ENCODE assay signal across 10 mouse cellular contexts in genomic region chr9:41149079-41149676, GRCm38 (mm10). TPM values are rescaled to one million over a fixed set of nuclear protein-coding genes. Genes with fewer than 3 reads are reported as not detected.
DNase-seq lines count a peak whose midpoint lies in the region; ATAC-seq and TF ChIP-seq lines count a peak whose summit lies in the region.
"Had no signal": no experiment of that assay in that cellular context is flagged by ENCODE, and none has a peak within 500 bp of the region (broad histone marks: within the 10 kb centered on the region; RNA-seq: fewer than 3 reads in every experiment).

No protein-coding gene starts in this region.

- peak; percentile 79 for ATAC-seq in forebrain, embryonic 14.5 days
- no peak for ATAC-seq in megakaryocyte progenitor cell, adult 5-6 weeks (replicated peaks; ENCODE audit: poor library complexity)
- no peak for ATAC-seq in heart, embryonic 11.5 days (replicated peaks; ENCODE audit: insufficient number of reproducible peaks, low FRiP score, low TSS enrichment)
- ATAC-seq: intestine, postnatal 0 days had no signal

- H3K4me1 ChIP-seq in forebrain, embryonic 14.5 days (ENCODE audit: control insufficient read depth, insufficient read depth, low read length) = peaks cover 22% of the 10 kb centered on the region
- H3K4me1 ChIP-seq in heart, embryonic 11.5 days (ENCODE audit: control insufficient read depth, insufficient read depth, low read length) = peaks cover 30% of the 10 kb centered on the region

- H3K27ac ChIP-seq in left cerebral cortex, adult 2 months = peak overlapping the region; percentile 36
- no peak overlapping the region for H3K27ac ChIP-seq in forebrain, embryonic 14.5 days (ENCODE audit: low read depth, low read length)
- peak overlapping the region; percentile 60 for H3K27ac ChIP-seq in macrophage
- H3K27ac ChIP-seq in heart, embryonic 11.5 days (ENCODE audit: low read depth, low read length) = no peak overlapping the region

- no peaks in the 10 kb centered on the region for H3K27me3 ChIP-seq in forebrain, embryonic 14.5 days (replicated peaks; ENCODE audit: control insufficient read depth, insufficient read depth, low read length)
- H3K27me3 ChIP-seq in heart, embryonic 11.5 days (ENCODE audit: control insufficient read depth, insufficient read depth, low read length) = no peaks in the 10 kb centered on the region

- 63% methylated on average over 6 of the region's 6 CpGs for WGBS in forebrain, embryonic 14.5 days
- 82% methylated on average over 6 of the region's 6 CpGs for WGBS in macrophage (ENCODE audit: missing documents)
- WGBS in heart, embryonic 11.5 days (ENCODE audit: insufficient replicate concordance) = 74% methylated on average over 6 of the region's 6 CpGs

- peaks cover 97% of the 10 kb centered on the region for H3K79me2 ChIP-seq in macrophage (ENCODE audit: inconsistent target)

- no peak; the same call in 1 of the 2 replicates for TF ChIP-seq CTCF in left cerebral cortex, adult 2 months (IDR thresholded peaks at IDR 0.05)

- H3K9me3 ChIP-seq in forebrain, embryonic 14.5 days (replicated peaks; ENCODE audit: control insufficient read depth, low read length) = no peaks in the 10 kb centered on the region
- no peaks in the 10 kb centered on the region for H3K9me3 ChIP-seq in heart, embryonic 11.5 days (replicated peaks; ENCODE audit: control insufficient read depth, low read length)
- H3K9me3 ChIP-seq: heart, embryonic 10.5 days had no signal

- H3K4me2 ChIP-seq in forebrain, embryonic 14.5 days (ENCODE audit: low read length) = no peak overlapping the region
- no peak overlapping the region for H3K4me2 ChIP-seq in heart, embryonic 11.5 days

- H3K4me3 ChIP-seq in left cerebral cortex, adult 2 months = no peak overlapping the region
- H3K4me3 ChIP-seq in forebrain, embryonic 14.5 days (ENCODE audit: low read depth, low read length) = no peak overlapping the region
- no peak overlapping the region for H3K4me3 ChIP-seq in macrophage (ENCODE audit: inconsistent target)
- H3K4me3 ChIP-seq in heart, embryonic 11.5 days (ENCODE audit: low read depth, low read length) = no peak overlapping the region
- H3K4me3 ChIP-seq: heart, embryonic 10.5 days had no signal

- no peaks in the 10 kb centered on the region for H3K36me3 ChIP-seq in forebrain, embryonic 14.5 days (ENCODE audit: control insufficient read depth, insufficient read depth, low read length)
- H3K36me3 ChIP-seq in macrophage (ENCODE audit: inconsistent target) = no peaks in the 10 kb centered on the region
- no peaks in the 10 kb centered on the region for H3K36me3 ChIP-seq in heart, embryonic 11.5 days (ENCODE audit: control insufficient read depth, insufficient read depth, low read length)
- H3K36me3 ChIP-seq: heart, embryonic 10.5 days had no signal

- no peak overlapping the region for H3K9ac ChIP-seq in forebrain, embryonic 14.5 days (ENCODE audit: low read length)
- no peak overlapping the region for H3K9ac ChIP-seq in heart, embryonic 11.5 days (ENCODE audit: low read depth, low read length)

- intact Hi-C loops in left cerebral cortex, adult 2 months (cut with DNase I) = no loop called here
- intact Hi-C loops in left cerebral cortex, postnatal 14 days (cut with DNase I) = no loop called here

- DNase-seq in left cerebral cortex, adult 2 months (ENCODE audit: extremely low spot score in 1 of 2, low spot score in 2 of 2) = no peak
- no peak for DNase-seq in left cerebral cortex, postnatal 14 days (ENCODE audit: low spot score in 2 of 2)
- peak; percentile 81 for DNase-seq in cerebellum, adult 11 months
- peak; percentile 66 for DNase-seq in forebrain, embryonic 14.5 days (ENCODE audit: low spot score)
- no peak for DNase-seq in kidney, postnatal 14 days

RNA-seq across cellular contexts. Expression of gene Ubash3b, which starts 12.3 kb away (rescaled TPM):
- total RNA-seq in left cerebral cortex, adult 2 months (2021) = 10 to 100 TPM; 23.5 to 26.7 TPM
- total RNA-seq in left cerebral cortex, postnatal 14 days (2021) = 10 to 100 TPM; 26.6 to 28.1 TPM
- 13.8 and 18.1 TPM in 2 replicates for polyA plus RNA-seq in forebrain, embryonic 14.5 days (2014; fragmentation: Nextera tagmentation; extraction: Ambion mirVana)
- 10 to 100 TPM; 11.3 to 61.6 (median 22.4) TPM for total RNA-seq in macrophage (2018; cell fraction: chromatin; rRNA removed)
- 10 to 100 TPM; 10.5 to 20.6 (median 14.8) TPM for total RNA-seq in macrophage (2018; cell fraction: cytosol; rRNA removed)
- total RNA-seq in macrophage (2018; cell fraction: nucleus; rRNA removed) = 10 to 100 TPM; 11.8 to 66.8 (median 19.8) TPM
- 7.7 to 26.7 TPM (median 10.3 TPM) in 3 replicates for polyA plus RNA-seq in macrophage (2018)
- total RNA-seq in megakaryocyte progenitor cell, adult 5-6 weeks (2015) = 8.8 and 9.9 TPM in 2 replicates
- total RNA-seq in megakaryocyte progenitor cell, adult 5-6 weeks (2017) = 5.3 and 5.8 TPM in 2 replicates
- polyA plus RNA-seq in heart, embryonic 11.5 days (2014; fragmentation: Nextera tagmentation; extraction: Ambion mirVana) = 15.2 and 15.7 TPM in 2 replicates

Comparison
In these comparisons a context has a peak if more than half of its experiments do, and no peak if none do; other contexts are left out.
1. DNase-seq: peak in cerebellum, adult 11 months (single experiment) and forebrain, embryonic 14.5 days (single experiment); none in left cerebral cortex, adult 2 months (0 of 2), left cerebral cortex, postnatal 14 days (0 of 2) and kidney, postnatal 14 days (single experiment).
2. H3K27ac ChIP-seq: peak in left cerebral cortex, adult 2 months (single experiment) and macrophage (single experiment); none in forebrain, embryonic 14.5 days (single experiment) and heart, embryonic 11.5 days (single experiment).